Mouse (Mus musculus) thymus, postnatal 10 days (tissue): ENCODE data around the gene Hmcn1.

Experiments
- DNase-seq, 2 experiments: peaks; one replicate each; pipeline ENCODE4 v3.0.0; 2021; ENCODE audit warnings: low spot score in 2 of 2

Gene Hmcn1

DNA sequence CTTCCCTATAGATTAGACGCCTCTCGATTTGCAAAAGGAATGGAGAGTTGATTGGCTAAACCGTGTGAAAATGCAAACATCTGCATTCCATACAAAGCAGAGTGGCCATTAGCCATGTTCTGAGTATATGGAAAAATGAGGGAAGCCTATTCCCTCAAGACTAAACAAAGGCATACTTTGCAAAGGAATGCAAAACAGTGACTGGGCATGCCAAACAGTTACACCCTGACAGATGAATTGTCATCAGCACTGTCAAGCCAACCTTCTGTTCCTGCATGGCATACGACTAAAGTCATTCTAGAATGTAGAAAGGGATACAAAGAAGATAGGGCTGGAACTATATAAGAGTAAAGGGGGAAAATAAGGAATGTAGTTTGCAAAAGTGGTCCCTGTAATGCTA is 115.3 kb downstream of the Hmcn1 start:
- DNase-seq = no peak

DNA sequence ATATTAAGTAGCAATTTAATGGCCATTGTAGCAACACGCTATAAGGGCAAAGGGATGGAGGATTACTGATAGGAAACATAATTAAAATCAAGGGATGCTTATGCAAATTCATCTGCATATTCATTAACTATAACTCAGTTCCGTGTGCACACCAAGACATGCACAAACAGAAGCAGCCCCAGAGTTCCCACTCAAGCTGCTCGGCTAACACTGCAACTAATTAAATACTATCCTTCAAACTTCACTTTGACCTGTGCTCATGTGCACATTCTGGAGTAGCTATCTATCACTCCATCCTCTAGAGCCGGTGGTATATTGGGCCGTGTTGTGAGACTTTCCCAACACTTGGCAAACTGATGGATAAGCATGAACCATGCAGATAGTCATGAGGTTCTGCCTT is 119.2 kb downstream of the Hmcn1 start:
- no peak for DNase-seq

DNA sequence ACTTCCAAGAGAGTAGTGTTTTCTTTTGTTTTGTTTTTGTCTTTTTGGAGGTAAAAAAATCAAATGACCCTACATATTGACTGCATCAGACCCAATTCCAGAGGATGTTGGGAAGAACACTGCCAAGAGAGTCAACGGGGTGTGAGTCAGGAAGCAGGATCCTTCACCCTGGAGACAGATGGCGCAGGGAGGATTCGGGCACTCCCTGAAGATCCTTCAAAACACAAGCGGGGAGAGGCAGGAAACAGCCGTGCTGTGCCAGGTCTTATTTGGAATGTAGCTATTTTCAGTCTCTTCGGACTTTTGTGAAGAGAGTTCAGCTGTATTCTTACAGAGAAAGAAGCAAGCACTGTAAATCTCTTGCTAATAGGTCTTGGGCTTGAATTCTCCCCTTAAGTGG is 120.0 kb downstream of the Hmcn1 start:
- no peak for DNase-seq

DNA sequence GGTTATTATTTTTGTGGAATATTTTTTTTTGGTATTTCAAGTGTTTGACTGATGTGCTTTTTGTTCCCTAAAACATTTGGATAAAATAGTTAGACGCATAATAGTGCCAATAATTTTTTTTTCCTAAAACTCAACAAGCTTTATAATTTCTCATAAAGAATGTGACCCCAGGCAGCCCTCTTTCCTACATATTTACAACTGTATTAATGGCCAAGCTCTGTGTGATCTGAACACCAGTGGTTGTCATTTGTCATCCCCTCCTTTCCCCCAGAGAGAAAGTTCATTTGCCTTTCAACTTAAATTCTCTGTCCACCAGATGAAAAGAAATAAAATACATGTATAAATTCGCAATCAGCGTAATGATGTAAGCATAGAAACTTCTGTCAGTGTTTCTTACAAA is 121.1 kb downstream of the Hmcn1 start:
- DNase-seq = no peak

DNA sequence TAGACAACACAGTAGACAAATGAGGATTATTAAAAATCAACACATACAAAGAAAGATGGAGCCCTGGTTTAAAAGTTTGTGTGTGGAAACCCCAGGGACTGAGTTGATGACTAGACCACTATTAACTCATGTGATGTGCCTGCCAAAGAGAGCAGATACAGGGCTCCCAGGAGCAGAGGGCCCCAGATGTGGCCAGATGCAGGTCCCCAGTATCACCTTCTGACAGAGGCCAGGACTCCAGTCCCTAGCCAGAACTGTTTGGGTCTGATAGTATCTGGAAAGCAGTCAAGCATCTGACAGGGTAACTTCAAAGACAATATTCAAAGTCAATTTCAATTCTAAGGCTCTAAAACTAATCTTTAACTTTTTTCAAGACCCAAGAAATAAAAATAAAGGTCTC is 124.0 kb downstream of the Hmcn1 start:
- DNase-seq = no peak

DNA sequence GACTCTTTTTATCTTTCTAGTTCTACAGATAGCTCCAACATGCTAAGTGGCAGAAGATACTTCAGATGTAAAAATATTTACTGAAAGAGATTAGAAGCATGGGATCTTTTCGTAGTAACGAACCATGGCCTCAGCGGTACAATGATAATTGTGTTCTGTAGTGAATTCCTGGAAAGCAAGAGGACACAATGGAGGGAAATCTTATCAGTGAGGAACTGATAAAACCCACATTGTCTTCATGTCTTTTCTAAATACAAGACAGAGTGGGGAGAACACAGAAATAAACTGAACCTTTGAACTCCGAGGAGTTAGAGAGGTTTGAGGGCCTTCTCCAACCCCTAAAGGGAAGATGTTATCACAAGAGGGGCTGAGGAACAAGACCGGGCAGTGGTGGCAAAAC is 126.6 kb downstream of the Hmcn1 start:
- DNase-seq = no peak

DNA sequence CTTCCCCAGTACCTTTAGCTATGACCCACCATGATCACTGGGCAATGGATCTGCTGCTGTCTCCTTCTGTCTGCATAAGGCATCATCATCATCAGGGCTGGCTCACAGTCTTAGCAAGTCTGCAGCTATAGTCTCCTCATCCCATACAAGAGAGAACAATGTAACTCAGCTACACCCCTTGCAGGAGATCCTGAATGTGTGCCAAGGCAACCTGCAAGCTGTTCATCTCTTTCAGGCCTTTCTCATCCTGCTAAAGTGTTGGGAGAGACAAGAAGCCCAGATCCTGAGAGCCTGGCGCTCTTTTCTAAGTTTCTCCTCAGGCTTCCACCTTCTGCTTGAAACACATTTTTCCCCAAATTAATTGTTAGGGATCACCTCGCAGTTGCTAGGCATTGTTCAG is 135.5 kb downstream of the Hmcn1 start:
- DNase-seq = no peak

DNA sequence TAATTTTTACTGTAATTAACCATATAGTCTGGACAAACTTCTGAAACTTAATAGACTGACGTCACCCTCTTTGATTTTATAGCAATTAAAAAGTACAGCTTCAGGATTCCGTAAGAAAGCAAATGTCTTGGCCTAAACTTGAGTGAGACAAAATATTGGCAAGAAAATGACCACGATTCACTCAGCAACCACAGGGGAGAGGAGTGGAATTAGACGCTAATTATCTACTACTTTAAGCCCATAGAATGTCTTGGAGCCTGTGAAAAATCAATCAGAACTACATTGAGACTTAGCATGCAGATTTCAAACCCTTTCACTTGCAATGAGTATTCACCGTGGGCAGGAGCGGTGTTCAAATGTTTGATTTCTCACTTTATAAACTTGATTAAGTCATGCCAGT is 159.8 kb downstream of the Hmcn1 start:
- DNase-seq = no peak

DNA sequence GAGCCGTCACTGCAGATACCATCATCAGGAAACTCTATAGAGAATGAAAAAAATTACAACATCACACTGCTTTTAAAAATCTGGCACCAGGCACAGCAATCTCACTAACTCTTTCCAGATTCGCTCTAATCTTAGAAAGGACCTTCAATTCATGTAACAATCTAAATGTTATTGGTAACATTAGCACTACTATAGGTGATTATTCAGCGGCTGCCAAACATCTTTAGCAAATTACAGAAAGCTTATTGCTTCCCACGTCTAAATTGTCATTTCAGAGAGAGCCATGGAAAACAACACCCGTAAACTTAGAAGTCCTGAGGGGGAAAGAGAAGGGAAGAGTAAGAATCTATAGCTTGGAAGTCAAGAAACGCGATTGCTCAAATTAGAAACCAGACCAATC is 163.4 kb downstream of the Hmcn1 start:
- DNase-seq = no peak

DNA sequence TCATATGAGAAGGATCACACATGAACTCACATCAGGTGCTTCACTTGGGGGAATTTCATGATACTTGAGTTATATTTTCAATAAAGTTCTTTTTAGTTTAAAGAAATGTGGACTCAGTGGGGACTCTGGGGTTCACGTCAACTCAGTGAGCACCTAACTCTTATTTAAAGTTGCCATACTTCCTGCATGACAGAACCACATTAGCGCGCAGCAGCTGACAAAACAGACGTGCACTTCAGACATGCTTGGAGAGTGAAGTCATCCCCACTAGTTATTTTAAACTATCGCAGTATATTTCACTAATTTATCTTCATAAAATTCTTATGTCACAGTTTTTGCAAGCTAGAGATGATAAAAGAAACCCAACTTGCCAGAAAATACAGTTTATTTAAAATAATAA is 166.1 kb downstream of the Hmcn1 start:
- DNase-seq = no peak

DNA sequence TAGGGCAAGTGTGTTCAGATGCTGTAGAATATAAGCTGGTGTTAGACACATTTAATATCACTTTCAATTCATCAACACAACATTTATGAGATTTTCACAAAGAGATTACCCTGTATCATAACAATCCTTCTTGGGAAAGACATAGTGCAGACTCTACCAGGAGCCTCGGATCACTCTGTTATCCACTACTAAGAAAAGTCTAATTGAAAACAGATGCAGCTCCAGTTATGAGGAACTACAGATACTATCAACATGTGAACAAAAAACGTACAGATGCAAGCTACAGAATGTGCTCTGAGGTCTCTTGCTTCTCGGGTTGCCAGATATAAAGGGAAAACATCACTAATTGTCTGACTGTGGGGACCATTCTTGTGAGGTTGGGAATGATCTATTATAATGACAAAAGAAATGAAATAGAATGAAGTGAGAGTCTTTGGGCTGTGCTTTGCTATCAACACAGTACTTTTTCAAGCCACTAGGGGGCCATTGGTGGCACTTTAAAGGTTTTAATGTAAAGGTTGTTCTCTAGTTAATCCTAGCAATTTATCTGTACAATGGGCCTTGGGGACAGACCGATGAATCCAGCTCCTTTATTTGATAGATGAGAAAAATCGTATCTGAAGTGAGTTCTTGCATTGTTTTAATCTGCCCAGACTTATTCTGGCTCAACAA is 168.8 kb downstream of the Hmcn1 start:
- DNase-seq = no peak

DNA sequence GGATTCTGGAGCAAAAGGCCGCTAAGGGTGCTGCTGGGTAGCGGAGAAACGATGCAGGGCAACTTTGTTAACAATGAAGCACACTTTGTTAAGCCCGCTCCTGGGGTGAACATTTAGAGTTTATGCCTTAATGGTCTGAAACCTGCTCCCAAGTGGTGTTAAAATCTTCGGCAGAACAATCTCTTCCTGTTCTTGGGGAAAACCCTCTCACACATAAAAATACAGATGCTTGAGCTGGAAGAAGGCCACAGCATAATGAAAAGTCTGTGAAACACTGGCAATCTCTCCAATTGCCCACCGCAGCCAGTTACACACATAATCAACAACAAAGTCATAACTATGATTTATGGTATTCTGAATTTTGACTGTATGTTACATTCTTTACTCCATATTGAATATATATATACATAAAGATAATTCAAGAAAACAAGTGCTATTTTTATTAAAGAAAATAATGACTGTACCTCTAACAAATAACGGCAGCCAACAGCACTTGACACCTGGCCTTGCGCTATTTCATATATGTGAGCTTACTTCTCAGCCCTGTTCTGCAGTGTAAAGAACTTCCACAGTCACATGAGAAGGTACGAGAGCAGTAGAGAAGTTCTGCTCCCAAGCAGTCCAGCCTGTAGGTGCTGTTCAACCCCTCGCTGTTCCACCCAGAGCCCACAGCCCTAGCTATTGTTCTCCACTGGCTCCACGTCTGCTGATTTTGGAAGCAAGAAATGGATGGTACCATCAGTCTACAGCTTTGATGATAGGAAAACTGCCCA is 177.0 kb downstream of the Hmcn1 start:
- no peak for DNase-seq

DNA sequence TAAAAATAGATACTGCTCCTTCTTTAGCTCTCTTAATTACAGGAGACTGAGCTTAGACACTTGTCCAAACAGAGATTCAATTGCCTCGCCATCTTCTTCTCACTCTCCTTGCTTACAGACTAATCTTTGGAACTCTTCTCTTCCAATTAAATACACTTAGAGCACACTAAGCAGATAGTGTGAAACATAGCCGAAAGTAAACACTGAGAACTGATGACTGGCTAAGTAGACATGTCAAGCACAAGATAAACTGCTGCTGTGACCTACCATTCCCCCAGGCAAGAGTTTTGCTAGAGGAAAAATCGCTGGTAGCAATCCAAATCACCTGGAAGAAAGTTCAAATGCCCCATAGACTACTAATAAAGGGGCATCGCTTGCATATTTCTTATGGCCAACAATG is 178.3 kb downstream of the Hmcn1 start:
- DNase-seq = no peak

DNA sequence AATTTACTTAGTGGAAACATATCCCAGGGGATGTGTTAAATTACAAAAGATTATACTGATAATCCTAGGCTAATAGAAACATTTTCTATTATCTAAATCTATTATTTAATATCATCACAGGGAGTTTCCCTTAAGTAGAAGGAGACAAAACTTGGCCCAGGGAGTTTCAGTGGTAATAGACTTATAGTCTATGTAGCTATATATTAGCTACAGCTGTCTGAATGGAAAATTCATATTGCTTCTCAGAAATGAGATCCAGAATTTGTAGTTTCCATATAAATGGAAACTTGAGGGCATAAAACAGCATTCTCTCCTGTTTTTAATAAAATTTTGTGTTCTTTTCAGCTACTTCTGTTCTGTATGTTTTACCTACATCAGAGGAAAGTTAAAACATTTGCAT is 179.9 kb downstream of the Hmcn1 start:
- DNase-seq = no peak

DNA sequence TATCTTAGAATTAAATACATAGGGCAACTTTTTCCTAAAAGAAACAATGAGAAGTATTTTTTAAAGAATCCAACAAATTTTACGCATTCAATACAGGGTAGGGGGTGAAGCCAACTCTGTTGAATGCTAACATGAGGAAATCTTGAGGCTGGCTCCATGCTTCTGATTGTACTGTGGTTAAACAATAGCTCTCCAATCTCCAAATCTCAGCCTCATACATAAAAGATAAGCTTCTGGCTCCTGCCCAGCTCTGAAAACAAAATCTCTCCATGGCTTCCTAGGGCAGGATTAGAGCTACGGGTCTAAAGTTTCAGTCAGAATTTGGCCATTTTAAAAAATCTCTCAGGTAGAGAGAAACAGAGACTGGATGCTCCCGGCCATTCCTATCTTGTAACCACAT is 186.4 kb downstream of the Hmcn1 start:
- DNase-seq = no peak

DNA sequence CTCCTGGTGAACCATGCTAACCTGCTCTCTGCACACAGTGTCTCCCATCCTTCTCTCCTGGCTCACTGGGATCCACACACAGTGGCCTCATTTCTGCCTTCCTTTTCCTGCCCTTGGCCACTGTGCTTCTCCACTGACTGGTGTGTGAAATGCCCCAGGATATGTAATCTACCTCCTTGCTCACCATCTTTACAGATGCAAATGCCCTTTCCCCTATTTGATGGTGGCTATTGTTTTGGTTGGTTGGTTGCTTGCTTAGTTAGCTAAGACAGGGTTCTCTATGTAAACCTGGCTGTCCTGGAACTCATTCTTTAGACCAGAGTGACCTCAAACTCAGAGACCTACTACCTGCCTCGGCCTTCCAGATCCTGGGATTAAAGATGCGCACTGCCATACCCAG is 187.8 kb downstream of the Hmcn1 start:
- no peak for DNase-seq

DNA sequence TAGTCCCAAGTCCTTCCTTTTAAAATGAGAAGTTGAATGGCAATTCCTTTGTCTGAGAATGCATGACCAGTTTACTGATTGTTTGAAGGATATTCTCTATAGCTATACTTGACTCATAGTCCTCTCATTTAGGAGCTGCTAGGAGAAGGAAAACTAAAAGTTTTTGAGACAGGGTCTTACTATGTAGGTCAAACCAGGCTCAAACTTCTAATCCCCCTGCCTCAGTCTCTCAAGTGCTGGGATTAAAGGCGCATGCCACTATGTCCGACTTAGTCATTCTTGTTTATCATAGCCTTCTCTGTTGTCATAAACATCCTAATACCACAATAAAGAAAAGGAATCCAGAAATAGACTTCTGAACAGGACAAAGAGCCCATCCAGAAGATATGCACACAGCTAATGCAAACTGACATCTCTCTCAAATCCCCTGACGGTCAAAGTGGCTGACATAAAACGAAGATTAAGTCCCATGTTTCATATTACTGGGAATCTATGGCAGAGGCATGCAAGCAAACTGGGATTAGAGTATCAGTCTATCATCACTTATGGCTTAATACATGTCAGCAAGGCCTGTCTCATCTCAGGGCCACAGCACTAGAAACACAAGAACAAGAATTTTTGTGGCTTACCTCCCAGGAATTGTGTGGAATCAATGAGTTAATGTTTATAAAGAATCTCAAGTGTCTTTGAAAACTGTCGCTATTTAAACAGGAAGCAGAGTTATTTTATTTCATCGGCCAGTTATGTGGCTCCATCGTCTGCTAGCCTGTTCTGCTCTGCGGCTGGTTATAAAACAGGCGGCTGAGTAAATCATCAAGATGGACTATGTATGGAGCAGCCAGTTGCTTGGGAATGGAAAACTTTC is 188.8 kb downstream of the Hmcn1 start:
- no peak for DNase-seq

DNA sequence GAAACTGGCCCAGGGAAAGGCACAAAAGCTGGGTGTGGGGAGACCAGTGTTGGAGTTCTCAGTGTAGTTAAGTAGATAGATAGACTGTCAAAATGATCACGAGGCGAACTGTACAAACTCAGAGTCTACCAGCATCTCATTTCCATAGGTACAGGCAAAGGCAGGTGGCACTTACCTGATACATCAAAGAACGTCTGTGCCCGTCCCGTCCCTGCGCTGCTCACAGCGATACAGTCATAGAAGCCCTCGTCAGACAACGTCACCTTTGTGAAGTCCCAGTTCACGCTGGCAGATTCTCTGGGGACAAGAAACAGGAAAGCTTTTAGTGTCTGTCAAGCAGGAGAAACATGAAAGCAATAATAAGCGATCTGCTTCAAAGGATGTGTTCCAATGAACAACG is 190.6 kb downstream of the Hmcn1 start:
- DNase-seq = no peak

DNA sequence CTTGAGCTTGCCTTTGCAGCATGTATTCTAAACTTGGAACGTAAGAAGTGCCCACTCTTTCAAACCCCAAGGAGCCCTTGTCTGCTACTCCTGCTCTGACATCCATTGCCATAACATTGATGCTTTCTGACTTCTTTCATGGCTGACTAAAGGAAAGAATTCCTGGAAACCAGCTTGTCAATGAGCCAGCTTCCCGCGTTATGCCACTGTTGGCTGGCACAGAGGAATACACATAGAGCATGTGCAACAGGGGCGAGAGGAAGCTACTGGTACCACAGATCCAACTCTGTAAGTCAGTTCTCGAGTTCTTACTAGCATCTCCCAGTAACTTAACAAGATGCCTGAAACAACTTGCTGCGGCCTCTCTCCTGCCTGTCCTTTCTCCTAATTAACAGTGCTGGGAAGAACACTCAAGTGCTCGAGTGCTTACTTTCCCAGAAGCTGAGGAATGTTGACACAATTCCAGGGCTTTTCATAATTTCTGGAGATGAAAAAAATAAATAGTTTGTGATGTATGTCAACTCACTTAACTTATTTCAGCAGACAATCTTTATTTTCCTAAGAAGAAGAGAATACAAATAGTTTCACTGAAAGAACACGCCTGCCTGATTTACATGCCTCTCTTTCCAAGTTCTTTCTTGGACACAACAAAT is 192.5 kb downstream of the Hmcn1 start:
- no peak for DNase-seq

DNA sequence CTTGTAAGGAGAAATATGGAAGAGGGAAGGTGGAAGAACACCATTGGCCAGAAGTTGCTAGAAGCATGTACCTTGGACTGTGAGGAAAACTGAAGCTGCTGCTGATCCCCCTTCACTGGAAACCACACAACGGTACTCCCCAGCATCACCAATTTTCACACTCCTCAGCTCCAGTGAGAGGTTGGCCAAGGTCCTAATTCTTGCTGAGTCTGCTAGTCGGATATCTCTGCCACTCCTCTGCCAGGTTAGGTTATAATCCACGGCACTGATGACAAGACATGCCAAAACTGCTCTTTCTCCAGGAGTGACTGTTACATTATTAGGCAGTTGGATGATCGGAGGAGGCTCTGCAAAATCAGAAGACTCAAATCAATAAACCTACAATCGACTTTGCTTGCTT is 194.6 kb downstream of the Hmcn1 start:
- DNase-seq = no peak

DNA sequence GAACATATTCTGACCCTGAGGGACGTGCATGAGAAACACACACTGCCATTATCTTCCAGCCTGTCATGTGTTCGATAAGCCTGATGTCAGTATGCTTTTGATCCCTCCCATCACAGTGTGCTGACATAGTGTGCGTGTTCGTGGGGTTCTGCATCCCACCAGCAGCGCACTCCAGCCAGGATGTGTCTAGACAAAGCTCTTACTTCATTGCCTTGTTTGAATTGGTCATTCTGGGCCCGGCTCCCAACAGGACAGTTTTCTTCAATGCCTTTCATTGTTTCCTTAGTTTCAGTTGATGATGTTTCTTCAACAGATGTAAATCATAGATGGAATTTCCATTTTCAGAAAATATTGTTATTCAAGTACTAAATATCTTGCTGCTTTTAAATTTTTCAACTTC is 206.5 kb downstream of the Hmcn1 start:
- no peak for DNase-seq
